Mouse (Mus musculus) midbrain, postnatal 0 days (tissue): ENCODE results near the gene Rcan3. TPM values are rescaled to one million over a fixed set of nuclear protein-coding genes. Genes with fewer than 3 reads are reported as not detected.

ENCODE experiments used
- ATAC-seq: fragments of 200-750 bp; cut with Nextera tagmentation; 2 replicates; pipeline ENCODE4 v1.8.0; 2017; ENCODE audit warnings: moderate number of reproducible peaks, mild to moderate bottlenecking, moderate TSS enrichment, moderate library complexity; ENCODE audit not compliant: low FRiP score
- DNase-seq: peaks from one replicate; pipeline ENCODE4 v3.0.0-alpha.2; 2015; ENCODE audit warnings: low spot score
- H3K27ac ChIP-seq: fragments of 300-500 bp; sonication (generic); 2 replicates; pipeline ENCODE4 v1.5.1; 2014; ENCODE audit warnings: low read depth, mild to moderate bottlenecking, low read length, mixed read lengths
- H3K27me3 ChIP-seq: fragments of 300-500 bp; sonication (generic); 2 replicates; pipeline ENCODE4 v1.6.1; 2014; ENCODE audit warnings: low read length, control low read depth, mixed read lengths; ENCODE audit not compliant: insufficient read depth
- H3K36me3 ChIP-seq: fragments of 300-500 bp; sonication (generic); 2 replicates; pipeline ENCODE4 v1.6.1; 2014; ENCODE audit warnings: low read length, control low read depth, mixed read lengths; ENCODE audit not compliant: insufficient read depth
- H3K4me1 ChIP-seq: fragments of 300-500 bp; sonication (generic); 2 replicates; pipeline ENCODE4 v1.6.1; 2014; ENCODE audit warnings: mild to moderate bottlenecking, control low read depth, antibody characterized with exemption, low read length, mixed read lengths; ENCODE audit not compliant: insufficient read depth
- H3K4me2 ChIP-seq: fragments of 300-500 bp; sonication (generic); 2 replicates; pipeline ENCODE4 v1.6.1; 2014; ENCODE audit warnings: low read depth, mild to moderate bottlenecking, low read length, mixed read lengths; ENCODE audit not compliant: poor library complexity, severe bottlenecking
- H3K4me3 ChIP-seq: fragments of 300-500 bp; sonication (generic); 2 replicates; pipeline ENCODE4 v1.5.1; 2014; ENCODE audit warnings: low read depth, mild to moderate bottlenecking, low read length, moderate library complexity
- H3K9ac ChIP-seq: fragments of 300-500 bp; sonication (generic); replicated peaks from 2 replicates; pipeline ENCODE4 v1.6.1; 2014; ENCODE audit warnings: mild to moderate bottlenecking, low read length, moderate library complexity, mixed read lengths; ENCODE audit not compliant: poor library complexity, severe bottlenecking
- H3K9me3 ChIP-seq: fragments of 300-500 bp; sonication (generic); 2 replicates; pipeline ENCODE4 v1.6.1; 2016; ENCODE audit warnings: low read length, control low read depth
- CTCF ChIP-seq: IDR thresholded peaks from 2 replicates; pipeline ENCODE4 v1.5.1; 2016; ENCODE audit warnings: antibody characterized with exemption, mild to moderate bottlenecking
- WGBS: fragments of 180-500 bp; shearing (Covaris S2); extraction: QIAGEN DNeasy Blood & Tissue Kit; methylation state at CpG from one replicate; pipeline ENCODE4 v1.1.7; 2014; 5-methylcytosine and 5-hydroxymethylcytosine counted together
- polyA plus RNA-seq: library from polyadenylated mRNA; unstranded; fragments of >200 nt; fragmentation: Nextera tagmentation; extraction: Ambion mirVana; gene quantifications from 2 replicates; pipeline ENCODE4 v1.2.1, GENCODE M21; 2015
- total RNA-seq: library from RNA; depleted of rRNA; stranded (reverse); fragments of >200 nt; gene quantifications from 2 replicates; pipeline ENCODE4 v1.2.3, GENCODE M21; 2014

Gene Rcan3
- total and polyA plus RNA-seq, 2 experiments from 2014 or later = 67.7 to 89.6 TPM

DNA sequence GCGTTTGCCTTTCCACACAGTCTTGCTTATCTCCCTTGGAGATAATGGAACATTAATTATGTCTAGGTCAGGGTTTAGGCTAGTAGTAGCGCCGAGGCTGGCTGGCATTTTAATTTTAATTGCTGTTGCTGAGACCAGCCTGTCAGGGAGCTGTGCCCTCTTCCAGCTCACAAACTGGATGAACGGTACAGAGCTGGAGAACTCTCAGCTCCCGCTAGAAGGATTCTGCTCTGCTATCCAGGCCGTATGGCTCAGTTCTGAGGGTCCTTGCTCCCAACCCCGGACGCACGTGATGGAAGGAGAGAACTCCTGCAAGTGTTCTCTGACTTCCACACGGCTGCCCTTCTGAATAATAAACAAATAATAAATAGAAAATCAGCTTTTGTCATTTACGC, 739 bp upstream of the Rcan3 start:
- Histone ChIP-seq H3K9me3 (no peaks in the 10 kb centered on the region), H3K4me1 (no peaks in the 10 kb centered on the region), H3K4me3 (peak overlapping the region; percentile 79), H3K27ac (peak overlapping the region; percentile 76), H3K27me3 (no peaks in the 10 kb centered on the region), H3K9ac (peak overlapping the region; percentile 93), H3K36me3 (no peaks in the 10 kb centered on the region), H3K4me2 (peak overlapping the region; percentile 79)
- WGBS = 18% methylated on average over 11 of the region's 11 CpGs
- TF ChIP-seq CTCF = peak; percentile 0; the same call in 1 of the 2 replicates
- ATAC-seq = peak; percentile 62
- peak; percentile 39 for DNase-seq

GRCm38 (mm10) chr4:135433086-135433442, 589 bp downstream of the Rcan3 start:
- peak overlapping the region; percentile 71 for H3K27ac ChIP-seq
- 2% methylated on average over 10 of the region's 10 CpGs for WGBS
- no peaks in the 10 kb centered on the region for H3K9me3 ChIP-seq
- peak; percentile 15 for DNase-seq
- no peak for TF ChIP-seq CTCF
- no peaks in the 10 kb centered on the region for H3K36me3 ChIP-seq
- ATAC-seq = no peak
- H3K4me2 ChIP-seq = peak overlapping the region; percentile 79
- no peaks in the 10 kb centered on the region for H3K27me3 ChIP-seq
- H3K9ac ChIP-seq = peak overlapping the region; percentile 93
- peak overlapping the region; percentile 79 for H3K4me3 ChIP-seq
- no peaks in the 10 kb centered on the region for H3K4me1 ChIP-seq

- no peak overlapping the region for H3K9ac ChIP-seq
- DNase-seq (no peak), ATAC-seq (no peak)
- no peaks in the 10 kb centered on the region for H3K9me3 ChIP-seq
- no peaks in the 10 kb centered on the region for H3K4me1 ChIP-seq
- TF ChIP-seq CTCF = no peak
- H3K27me3 ChIP-seq = no peaks in the 10 kb centered on the region
- no peak overlapping the region for H3K4me2 ChIP-seq
- no peak overlapping the region for H3K4me3 ChIP-seq
- no peaks in the 10 kb centered on the region for H3K36me3 ChIP-seq
- H3K27ac ChIP-seq = no peak overlapping the region
- 78% methylated on average over 8 of the region's 8 CpGs for WGBS
Measured at GRCm38 (mm10) chr4:135429990-135430760, 3.5 kb downstream of the Rcan3 start.

DNA sequence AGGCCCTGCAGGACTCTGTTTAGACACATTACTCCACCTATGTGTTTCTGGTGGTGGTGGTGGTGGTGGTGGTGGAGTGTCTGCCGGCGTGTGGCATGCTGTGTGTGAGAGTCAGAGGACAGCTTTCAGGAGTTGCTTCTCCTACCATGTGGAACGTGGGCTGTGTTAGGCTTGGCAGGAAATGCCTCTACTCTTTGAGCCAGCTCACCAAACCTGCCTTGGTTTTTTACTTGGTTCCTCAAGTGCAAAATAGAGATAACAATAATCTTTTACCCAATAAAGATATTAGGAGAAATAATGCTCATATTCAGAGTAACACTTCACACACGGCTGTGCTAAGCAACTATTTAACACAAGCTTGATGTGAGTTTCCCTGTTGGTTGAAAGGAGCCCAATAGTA, 4.3 kb downstream of the Rcan3 start:
- no peak overlapping the region for H3K4me2 ChIP-seq
- WGBS = 90% methylated on average over 4 of the region's 4 CpGs
- ATAC-seq (no peak), DNase-seq (no peak)
- H3K9ac ChIP-seq = no peak overlapping the region
- H3K36me3 ChIP-seq = no peaks in the 10 kb centered on the region
- H3K27ac ChIP-seq = no peak overlapping the region
- H3K27me3 ChIP-seq = no peaks in the 10 kb centered on the region
- no peaks in the 10 kb centered on the region for H3K4me1 ChIP-seq
- no peak for TF ChIP-seq CTCF
- H3K9me3 ChIP-seq = no peaks in the 10 kb centered on the region
- H3K4me3 ChIP-seq = no peak overlapping the region

DNA sequence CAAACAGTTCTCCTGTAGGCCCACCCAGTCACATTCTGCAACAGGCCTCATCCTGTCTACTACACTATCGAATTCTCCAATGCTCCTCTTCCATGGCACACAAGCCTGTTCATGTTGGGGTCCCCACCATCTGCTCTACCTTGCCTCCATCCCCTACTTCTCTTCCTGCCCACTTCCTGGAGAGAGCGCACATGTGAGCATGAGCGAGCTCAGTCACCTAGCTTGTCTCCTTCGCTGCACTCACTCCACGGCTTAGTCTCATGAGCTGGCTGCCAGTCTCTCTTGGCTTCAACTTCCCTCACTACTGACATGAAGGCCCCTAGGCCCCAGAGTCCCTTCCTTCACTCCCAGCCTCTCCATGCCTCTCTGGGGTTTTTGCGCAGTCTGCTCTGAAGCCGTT, 7.1 kb downstream of the Rcan3 start:
- H3K36me3 ChIP-seq = peaks cover 6% of the 10 kb centered on the region; the same call in 1 of the 2 replicates
- no peaks in the 10 kb centered on the region for H3K27me3 ChIP-seq
- ATAC-seq = no peak
- H3K4me2 ChIP-seq = no peak overlapping the region
- H3K4me1 ChIP-seq = no peaks in the 10 kb centered on the region
- H3K4me3 ChIP-seq = no peak overlapping the region
- H3K27ac ChIP-seq = no peak overlapping the region
- no peak overlapping the region for H3K9ac ChIP-seq
- no peak for TF ChIP-seq CTCF
- DNase-seq = no peak
- 91% methylated on average over 7 of the region's 7 CpGs for WGBS
- no peaks in the 10 kb centered on the region for H3K9me3 ChIP-seq

DNA sequence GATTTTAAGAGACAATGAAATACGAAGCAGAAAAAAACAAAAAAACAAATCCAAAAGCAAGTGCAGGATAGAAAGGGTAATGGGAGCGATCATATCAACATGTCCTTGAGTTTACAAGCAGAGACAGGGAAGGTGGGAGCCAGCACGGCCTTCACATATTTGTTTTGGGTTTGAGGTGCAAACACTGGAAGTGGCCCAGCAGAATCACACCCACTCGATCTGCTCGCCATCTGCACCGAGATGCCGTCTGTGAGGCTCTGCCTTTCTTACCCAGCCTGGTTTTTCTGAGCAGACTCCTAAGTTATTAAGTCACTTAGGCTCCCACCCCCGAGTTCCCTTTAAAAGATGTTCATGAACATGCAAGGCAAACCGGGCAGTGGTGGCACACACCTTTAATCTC, 8.0 kb downstream of the Rcan3 start:
- no peaks in the 10 kb centered on the region for H3K27me3 ChIP-seq
- ATAC-seq = no peak
- no peaks in the 10 kb centered on the region for H3K9me3 ChIP-seq
- no peak overlapping the region for H3K4me3 ChIP-seq
- DNase-seq = no peak
- 90% methylated on average over 9 of the region's 9 CpGs for WGBS
- TF ChIP-seq CTCF = no peak
- H3K36me3 ChIP-seq = peaks cover 14% of the 10 kb centered on the region
- H3K27ac ChIP-seq = no peak overlapping the region
- H3K9ac ChIP-seq = no peak overlapping the region
- H3K4me1 ChIP-seq = no peaks in the 10 kb centered on the region
- no peak overlapping the region for H3K4me2 ChIP-seq
